Mouse (Mus musculus): ENCODE measurements around the gene Rnase2b.
"Not testable (repeated sequence)": the region's sequence is repeated elsewhere in the genome, so short reads cannot be mapped to it uniquely, and the experiment has no call there.

Gene Rnase2b

GRCm38 (mm10) chr14:51161976-51162375, at the start of gene Rnase2b:
Rnase2b (plus strand) TSS chr14:51162260.
- DNase-seq (ENCODE audit: low spot score in 2 of 2), result not testable (repeated sequence)

- DNase-seq (ENCODE audit: low spot score in 2 of 2), result no peak
Observed at GRCm38 (mm10) chr14:51113476-51113875, 48.6 kb upstream of the Rnase2b start.

GRCm38 (mm10) chr14:51113916-51114560, 48.0 kb upstream of the Rnase2b start, which contains the start of gene Eddm3b:
Eddm3b (plus strand) TSS chr14:51114426.
- no peak for DNase-seq (ENCODE audit: low spot score in 2 of 2)

GRCm38 (mm10) chr14:51125684-51126083, 36.4 kb upstream of the Rnase2b start:
- DNase-seq (ENCODE audit: low spot score in 2 of 2), result no peak

GRCm38 (mm10) chr14:51127648-51128258, 34.3 kb upstream of the Rnase2b start:
- no peak for DNase-seq (ENCODE audit: low spot score in 2 of 2)

GRCm38 (mm10) chr14:51128775-51129623, 33.1 kb upstream of the Rnase2b start:
- no peak for DNase-seq (ENCODE audit: low spot score in 2 of 2)

GRCm38 (mm10) chr14:51129624-51129975, 32.5 kb upstream of the Rnase2b start:
- DNase-seq (ENCODE audit: low spot score in 2 of 2), result no peak

GRCm38 (mm10) chr14:51130315-51130940, 31.6 kb upstream of the Rnase2b start:
- DNase-seq (ENCODE audit: low spot score in 2 of 2), result no peak

- no peak for DNase-seq (ENCODE audit: low spot score in 2 of 2)
Observed at GRCm38 (mm10) chr14:51131086-51131815, 30.8 kb upstream of the Rnase2b start.

- no peak for DNase-seq (ENCODE audit: low spot score in 2 of 2)
Observed at GRCm38 (mm10) chr14:51132372-51132771, 29.7 kb upstream of the Rnase2b start.

GRCm38 (mm10) chr14:51140342-51140741, 21.7 kb upstream of the Rnase2b start:
- no peak for DNase-seq (ENCODE audit: low spot score in 2 of 2)

- DNase-seq (ENCODE audit: low spot score in 2 of 2), result no peak
Observed at GRCm38 (mm10) chr14:51142119-51142518, 19.9 kb upstream of the Rnase2b start.

GRCm38 (mm10) chr14:51142568-51142967, 19.5 kb upstream of the Rnase2b start:
- no peak for DNase-seq (ENCODE audit: low spot score in 2 of 2)

- DNase-seq (ENCODE audit: low spot score in 2 of 2), result no peak
Observed at GRCm38 (mm10) chr14:51143287-51143686, 18.8 kb upstream of the Rnase2b start.

- no peak for DNase-seq (ENCODE audit: low spot score in 2 of 2)
Observed at GRCm38 (mm10) chr14:51143937-51144336, 18.1 kb upstream of the Rnase2b start.

GRCm38 (mm10) chr14:51144451-51144850, 17.6 kb upstream of the Rnase2b start:
- no peak for DNase-seq (ENCODE audit: low spot score in 2 of 2)

GRCm38 (mm10) chr14:51145521-51145920, 16.5 kb upstream of the Rnase2b start:
- no peak for DNase-seq (ENCODE audit: low spot score in 2 of 2)

- DNase-seq (ENCODE audit: low spot score in 2 of 2), result no peak
Observed at GRCm38 (mm10) chr14:51146685-51147084, 15.4 kb upstream of the Rnase2b start, which contains the start of gene Rnase1. Rnase1 (minus strand) TSS chr14:51146785.

GRCm38 (mm10) chr14:51148006-51148405, 14.1 kb upstream of the Rnase2b start:
- DNase-seq (ENCODE audit: low spot score in 2 of 2), result no peak

- no peak for DNase-seq (ENCODE audit: low spot score in 2 of 2)
Observed at GRCm38 (mm10) chr14:51149164-51149563, 12.9 kb upstream of the Rnase2b start.

- DNase-seq (ENCODE audit: low spot score in 2 of 2), result no peak
Observed at GRCm38 (mm10) chr14:51150206-51150831, 11.7 kb upstream of the Rnase2b start.

Data from frontal cortex, postnatal 25 days (tissue).